Comparison of ENCODE assay signal across 19 mouse cellular contexts in genomic region chr11:68778855-68779254, GRCm38 (mm10).
"Had no signal": no experiment of that assay in that cellular context is flagged by ENCODE, and none has a peak within 500 bp of the region (broad histone marks: within the 10 kb centered on the region; RNA-seq: fewer than 3 reads in every experiment).

No protein-coding gene starts in this region.

- H3K27ac ChIP-seq: liver, embryonic 13.5 days; midbrain, embryonic 12.5 days; neural tube, embryonic 15.5 days; stomach, postnatal 0 days had no signal

- H3K9ac ChIP-seq: liver, embryonic 13.5 days; midbrain, embryonic 12.5 days; neural tube, embryonic 15.5 days had no signal

- DNase-seq: kidney, adult 9 months; kidney, postnatal 14 days; kidney, postnatal 4 days; left cerebral cortex, postnatal 4 days; liver, embryonic 13.5 days; lung, adult 2 months; lung, postnatal 14 days; lung, postnatal 4 days; right cerebral cortex, adult 18-20 months; right cerebral cortex, postnatal 14 days; right cerebral cortex, postnatal 4 days; thymus, adult 2 months; thymus, postnatal 14 days; thymus, postnatal 4 days had no signal

- H3K4me2 ChIP-seq: liver, embryonic 13.5 days; midbrain, embryonic 12.5 days; neural tube, embryonic 15.5 days had no signal

- H3K4me1 ChIP-seq: liver, embryonic 13.5 days had no signal

- H3K27me3 ChIP-seq: liver, embryonic 13.5 days; midbrain, embryonic 12.5 days; neural tube, embryonic 15.5 days had no signal

- H3K9me3 ChIP-seq: liver, embryonic 13.5 days; midbrain, embryonic 12.5 days; neural tube, embryonic 15.5 days had no signal

- ATAC-seq: midbrain, embryonic 16.5 days had no signal

- H3K4me3 ChIP-seq: liver, embryonic 13.5 days; midbrain, embryonic 12.5 days; myocyte; neural tube, embryonic 15.5 days had no signal
